Mouse (Mus musculus): Measurements from ENCODE around the gene Lrtm2.
A peak's percentile ranks its signal among the peaks of the same experiment; 100 is the strongest.
"Not testable (repeated sequence)": the region's sequence is repeated elsewhere in the genome, so short reads cannot be mapped to it uniquely, and the experiment has no call there.

Lrtm2 gene

DNA sequence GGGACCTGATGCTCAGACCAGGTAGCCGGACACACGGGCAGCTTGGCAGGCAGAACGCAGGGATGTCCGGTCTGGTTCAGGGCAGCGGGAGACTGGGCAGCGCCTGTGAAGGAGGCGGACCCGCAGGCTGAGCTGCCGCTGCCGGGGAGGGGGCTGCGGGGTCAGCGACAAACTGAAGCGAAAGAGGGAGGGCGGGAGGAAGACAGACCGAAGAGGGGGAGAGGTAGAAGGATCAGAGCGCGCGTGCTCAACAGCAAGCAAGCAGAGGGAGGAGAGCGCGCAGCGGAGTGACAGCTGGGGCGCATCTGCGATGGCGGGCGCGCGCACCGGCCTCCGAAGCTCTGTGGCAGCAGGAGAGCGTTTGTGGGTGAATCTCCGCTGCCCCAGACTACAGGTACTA lies at the start of gene Lrtm2:
TSS of gene Lrtm2 (minus strand) at position 261 of the 400 bp plus-strand sequence.
- DNase-seq (ENCODE audit: low read depth, low spot score), result no peak

- DNase-seq (ENCODE audit: low read depth, low spot score), result no peak
Observed at GRCm38 (mm10) chr6:119378631-119379030, 48.1 kb upstream of the Lrtm2 start.

DNA sequence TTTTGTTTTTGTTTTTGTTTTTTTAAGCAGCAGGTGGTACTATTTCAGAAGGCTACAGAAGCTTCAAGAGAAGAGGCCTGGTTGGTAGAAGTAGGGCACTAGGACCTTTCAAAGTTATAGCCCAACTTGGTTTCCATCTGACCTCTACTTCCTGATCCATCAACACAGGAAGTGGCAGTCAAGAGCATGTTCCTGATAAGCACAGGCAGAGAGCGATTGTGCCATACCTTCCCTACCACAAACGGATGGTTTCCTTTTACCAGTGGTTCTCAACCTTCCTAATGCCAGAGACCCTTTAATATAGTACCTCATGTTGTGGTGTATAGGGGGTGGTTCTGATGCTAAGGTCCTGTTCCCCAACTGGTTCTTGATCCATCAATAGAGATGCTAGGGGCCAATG lies 47.0 kb upstream of the Lrtm2 start:
- no peak for DNase-seq (ENCODE audit: low read depth, low spot score)

DNA sequence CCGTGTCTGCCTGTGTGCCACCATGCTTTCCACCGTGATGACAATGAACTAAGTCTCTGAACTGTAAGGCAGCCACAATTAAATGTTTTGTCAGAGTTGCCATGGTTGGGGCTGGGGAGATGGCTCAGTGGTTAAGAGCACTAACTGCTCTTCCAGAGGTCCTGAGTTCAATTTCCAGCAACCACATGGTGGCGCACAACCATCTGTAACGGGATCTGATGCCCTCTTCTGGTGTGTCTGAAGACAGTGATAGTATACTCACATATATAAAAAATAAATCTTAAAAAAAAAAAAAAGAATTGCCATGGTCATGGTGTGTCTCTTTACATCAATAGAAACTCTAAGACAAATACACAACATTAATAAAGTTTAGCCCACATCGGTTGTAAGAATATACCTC lies 44.5 kb upstream of the Lrtm2 start:
- no peak for DNase-seq (ENCODE audit: low read depth, low spot score)

DNA sequence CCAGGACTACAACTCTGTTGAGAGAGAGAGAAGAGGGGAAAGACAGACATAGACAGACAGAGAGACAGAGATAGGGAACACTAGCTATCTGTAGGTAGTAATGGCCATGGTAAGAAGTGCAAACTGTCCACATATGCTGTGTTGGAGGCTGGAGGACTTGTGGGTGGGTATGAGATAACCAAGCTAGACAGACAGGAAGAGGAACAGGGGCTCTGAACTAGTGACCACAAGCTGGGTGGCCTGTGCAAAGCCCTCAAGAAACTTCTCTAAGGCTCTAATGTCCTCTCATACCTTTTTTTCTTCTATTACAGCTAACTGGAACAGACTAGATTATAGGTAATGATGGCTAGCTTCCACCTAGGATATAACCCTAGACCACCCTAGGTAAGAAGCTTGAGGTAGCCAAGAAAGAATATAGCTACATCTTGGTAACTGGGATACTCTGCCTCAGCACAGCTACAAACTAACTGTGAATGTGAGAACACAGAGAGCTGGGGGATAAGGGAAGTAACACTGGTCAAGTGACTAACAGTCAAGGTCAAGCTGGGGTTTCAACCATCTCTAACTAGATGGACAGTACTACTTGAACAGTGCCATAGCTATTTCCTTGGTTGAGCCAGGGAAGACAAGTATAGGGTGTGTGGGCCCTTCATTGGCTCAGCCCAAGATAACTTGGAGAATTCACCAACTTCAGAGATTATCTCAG lies 42.6 kb upstream of the Lrtm2 start:
- no peak for DNase-seq (ENCODE audit: low read depth, low spot score)

DNA sequence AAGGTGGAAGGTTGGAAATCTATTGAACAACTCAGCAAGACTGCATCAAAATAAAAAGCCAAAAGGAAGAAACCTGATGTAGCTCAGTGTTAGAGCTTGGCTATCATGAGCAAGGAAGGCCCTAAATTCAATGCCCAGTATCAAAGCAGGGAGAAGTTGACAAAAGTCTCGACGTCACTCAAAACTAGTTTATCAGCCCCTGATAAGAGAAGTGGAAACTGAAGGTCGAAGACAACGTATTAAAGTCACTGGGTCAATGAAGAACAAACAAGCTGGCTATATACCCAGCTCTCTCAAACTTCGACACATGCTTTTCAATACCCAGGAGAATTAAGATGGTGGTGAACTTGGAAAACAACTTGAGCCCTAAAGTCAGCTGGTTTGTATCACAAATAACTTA lies 41.7 kb upstream of the Lrtm2 start:
- DNase-seq (ENCODE audit: low read depth, low spot score), result no peak

- DNase-seq (ENCODE audit: low read depth, low spot score), result no peak
Observed at GRCm38 (mm10) chr6:119371624-119372023, 41.1 kb upstream of the Lrtm2 start.

DNA sequence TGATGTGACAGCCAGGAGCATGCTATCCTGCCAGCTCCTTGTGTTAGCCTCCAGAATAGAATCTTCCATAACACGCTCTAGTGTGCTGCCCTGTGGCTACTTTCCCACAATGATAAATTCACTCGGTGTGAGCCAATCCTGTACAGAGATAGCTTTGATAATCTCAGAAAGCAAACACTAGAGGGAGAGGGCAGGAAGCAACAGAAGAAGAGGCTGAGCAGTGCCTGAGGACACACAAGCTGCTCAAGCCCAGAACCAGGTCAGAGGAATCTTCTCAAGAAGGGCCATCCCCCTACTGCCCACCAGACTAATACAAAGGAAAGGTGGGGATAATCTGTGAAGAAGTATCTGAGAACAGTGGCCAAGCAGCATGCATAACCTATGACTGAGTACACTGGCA lies 36.8 kb upstream of the Lrtm2 start:
- DNase-seq (ENCODE audit: low read depth, low spot score), result no peak

GRCm38 (mm10) chr6:119366800-119367199 lies 36.2 kb upstream of the Lrtm2 start:
- not testable (repeated sequence) for DNase-seq (ENCODE audit: low read depth, low spot score)

DNA sequence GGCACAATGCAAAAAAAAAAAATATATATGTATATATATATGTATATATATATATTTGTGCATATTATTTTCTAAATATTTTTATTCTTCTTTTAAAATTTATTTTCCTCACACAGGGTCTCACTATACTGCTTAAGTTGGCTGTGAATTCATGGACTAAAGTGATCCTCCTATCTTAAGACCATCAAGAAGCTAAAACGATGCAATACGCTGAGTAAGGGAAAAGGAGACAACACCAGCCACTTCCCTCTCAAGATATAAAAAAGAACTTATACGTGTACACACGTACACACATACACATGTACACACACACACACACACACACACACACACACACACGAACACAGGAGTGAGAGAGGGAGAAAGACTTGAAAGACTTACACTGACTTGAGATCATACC lies 33.0 kb upstream of the Lrtm2 start:
- DNase-seq (ENCODE audit: low read depth, low spot score), result no peak

- DNase-seq (ENCODE audit: low read depth, low spot score), result no peak
Observed at GRCm38 (mm10) chr6:119360925-119361702, 30.5 kb upstream of the Lrtm2 start.

DNA sequence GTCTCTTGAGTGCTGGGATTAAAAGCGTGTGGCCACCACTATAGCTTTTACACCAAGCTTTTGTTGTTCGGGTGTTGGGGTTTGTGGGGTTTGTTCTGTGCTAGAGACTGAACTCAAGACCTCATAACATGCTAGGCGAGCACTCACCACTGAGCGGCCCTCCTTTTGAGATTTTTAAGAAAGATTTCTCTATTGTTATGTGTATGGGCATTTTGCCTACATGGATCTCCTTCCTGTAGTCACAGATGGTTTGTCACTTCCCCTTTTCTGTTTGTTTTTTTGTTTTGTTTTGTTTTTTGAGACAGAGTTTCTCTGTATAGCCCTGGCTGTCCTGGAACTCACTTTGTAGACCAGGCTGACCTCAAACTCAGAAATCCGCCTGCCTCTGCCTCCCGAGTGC lies 29.7 kb upstream of the Lrtm2 start:
- not testable (repeated sequence) for DNase-seq (ENCODE audit: low read depth, low spot score)

GRCm38 (mm10) chr6:119358020-119358571 lies 27.5 kb upstream of the Lrtm2 start:
- DNase-seq (ENCODE audit: low read depth, low spot score), result no peak

GRCm38 (mm10) chr6:119352501-119352900 lies 21.9 kb upstream of the Lrtm2 start:
- DNase-seq (ENCODE audit: low read depth, low spot score), result no peak

DNA sequence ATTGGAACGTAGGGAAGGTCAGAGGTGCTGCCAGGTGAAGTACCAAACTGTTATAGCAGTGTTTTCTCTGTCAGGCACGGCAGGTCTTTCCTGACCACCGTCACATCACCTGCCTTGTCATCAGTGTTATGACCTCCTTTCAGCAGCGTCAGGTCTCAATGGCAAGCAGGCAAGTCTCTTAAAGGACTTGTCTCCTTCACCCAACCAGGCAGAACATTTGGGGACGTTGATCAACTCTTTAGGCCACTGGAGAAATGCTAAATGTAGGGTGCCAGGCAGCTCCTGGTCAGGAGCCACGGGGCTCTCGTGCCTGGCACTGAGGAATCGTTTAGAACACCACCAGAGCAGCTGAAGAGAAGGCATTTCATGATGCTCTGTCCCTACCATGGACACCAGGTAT lies 21.1 kb upstream of the Lrtm2 start:
- DNase-seq (ENCODE audit: low read depth, low spot score), result no peak

GRCm38 (mm10) chr6:119350703-119351198 lies 20.2 kb upstream of the Lrtm2 start:
- no peak for DNase-seq (ENCODE audit: low read depth, low spot score)

- peak; percentile 70 for DNase-seq (ENCODE audit: low read depth, low spot score)
Observed at GRCm38 (mm10) chr6:119348234-119348633, 17.7 kb upstream of the Lrtm2 start.

GRCm38 (mm10) chr6:119347813-119348212 lies 17.2 kb upstream of the Lrtm2 start:
- no peak for DNase-seq (ENCODE audit: low read depth, low spot score)

DNA sequence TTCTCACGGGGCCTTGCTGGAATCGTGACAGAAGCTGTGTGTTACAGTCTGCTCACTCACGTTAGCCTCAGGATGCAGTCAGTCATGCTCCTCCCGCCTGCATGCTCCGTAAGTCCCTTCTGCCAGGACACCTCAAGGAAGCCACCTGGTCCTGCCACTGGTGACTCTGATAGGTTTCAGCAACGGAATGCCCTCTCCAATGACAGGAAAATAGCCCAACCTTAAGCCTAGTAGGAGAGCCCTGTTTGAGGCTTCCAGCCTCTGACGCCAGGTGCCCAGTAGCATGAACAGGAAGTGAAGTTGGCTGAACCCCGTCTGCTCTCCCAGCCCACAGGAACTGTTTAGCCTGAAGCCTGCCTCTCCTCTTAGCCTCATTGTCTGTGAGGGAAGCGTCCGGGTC lies 15.7 kb upstream of the Lrtm2 start:
- no peak for DNase-seq (ENCODE audit: low read depth, low spot score)

GRCm38 (mm10) chr6:119341409-119341808 lies 10.8 kb upstream of the Lrtm2 start:
- DNase-seq (ENCODE audit: low read depth, low spot score), result peak; percentile 45

- no peak for DNase-seq (ENCODE audit: low read depth, low spot score)
Observed at GRCm38 (mm10) chr6:119338121-119338912, 7.8 kb upstream of the Lrtm2 start.

DNA sequence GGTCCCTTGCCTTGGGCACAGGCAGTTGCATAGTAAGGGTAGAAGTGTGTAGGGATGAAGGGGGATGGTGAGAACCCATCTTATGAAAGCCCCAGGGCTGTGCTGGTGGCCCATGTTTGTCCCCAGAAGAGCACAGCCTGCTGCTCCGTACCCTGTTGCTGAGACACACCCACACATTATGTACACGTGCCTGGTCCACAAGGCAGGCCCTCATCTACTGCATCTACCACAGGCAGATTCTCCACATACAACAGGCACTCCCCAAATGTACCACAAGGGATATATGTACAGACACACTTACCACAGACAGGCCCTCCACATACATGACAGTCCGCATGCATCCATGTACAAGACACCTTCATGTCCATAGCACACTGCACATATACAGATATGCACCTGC lies 6.7 kb upstream of the Lrtm2 start:
- DNase-seq (ENCODE audit: low read depth, low spot score), result no peak
